Mouse (Mus musculus): Measurements from ENCODE around the gene Ppfia3.

DNA sequence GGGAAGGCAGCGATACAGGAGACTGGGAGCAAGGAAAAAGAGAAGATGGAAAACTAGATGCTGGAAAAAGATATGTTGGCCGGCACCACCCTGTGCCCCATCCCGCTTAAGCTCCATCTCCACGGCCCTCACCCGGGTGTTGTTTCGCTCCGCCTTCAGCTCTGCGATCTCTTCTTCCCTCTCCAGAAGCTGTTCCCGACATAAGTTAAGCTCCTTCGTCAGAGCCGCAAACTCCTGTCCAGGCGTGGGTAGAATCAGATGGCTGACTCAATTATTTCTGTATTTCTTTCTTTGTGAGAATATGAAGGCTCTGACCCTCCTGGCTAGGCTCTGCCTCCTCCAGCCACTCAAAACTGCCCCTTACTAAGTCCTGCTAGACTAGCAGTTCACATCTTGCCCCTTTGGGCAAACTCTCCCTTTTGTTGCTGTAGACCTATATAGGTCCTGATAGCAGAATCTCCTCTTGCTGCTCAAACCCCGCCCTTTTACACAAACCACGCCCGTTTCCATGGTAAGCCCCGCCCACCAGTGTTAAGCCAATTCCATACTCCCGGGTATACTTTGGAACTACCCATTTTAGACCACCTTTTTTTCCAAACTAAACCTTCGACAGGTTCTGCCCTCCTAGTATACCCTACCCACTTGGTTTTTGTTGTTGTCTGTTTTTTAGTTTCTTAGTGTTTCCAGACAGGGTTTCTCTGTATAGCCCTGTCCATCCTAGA is 6.3 kb downstream of the Ppfia3 start:
- TF ChIP-seq FLI1 (IDR thresholded peaks at IDR 0.05; ENCODE audit: low read length) (no peak), GATA1 (IDR thresholded peaks at IDR 0.05; ENCODE audit: borderline replicate concordance, low read length) (no peak)

All from megakaryocyte, embryonic 14.5 days (primary cell).